Mouse (Mus musculus) T-helper 1 cell (primary cell): ENCODE measurements around the gene Timm22.

Source experiments
- in situ Hi-C: fragments of 300-600 bp; cut with MboI, MseI; formaldehyde crosslinking; loops from one replicate; pipeline ENCODE4 v1.15.1; 2025; ENCODE audit warnings: high pct_unique_total_duplicates

Gene Timm22

DNA sequence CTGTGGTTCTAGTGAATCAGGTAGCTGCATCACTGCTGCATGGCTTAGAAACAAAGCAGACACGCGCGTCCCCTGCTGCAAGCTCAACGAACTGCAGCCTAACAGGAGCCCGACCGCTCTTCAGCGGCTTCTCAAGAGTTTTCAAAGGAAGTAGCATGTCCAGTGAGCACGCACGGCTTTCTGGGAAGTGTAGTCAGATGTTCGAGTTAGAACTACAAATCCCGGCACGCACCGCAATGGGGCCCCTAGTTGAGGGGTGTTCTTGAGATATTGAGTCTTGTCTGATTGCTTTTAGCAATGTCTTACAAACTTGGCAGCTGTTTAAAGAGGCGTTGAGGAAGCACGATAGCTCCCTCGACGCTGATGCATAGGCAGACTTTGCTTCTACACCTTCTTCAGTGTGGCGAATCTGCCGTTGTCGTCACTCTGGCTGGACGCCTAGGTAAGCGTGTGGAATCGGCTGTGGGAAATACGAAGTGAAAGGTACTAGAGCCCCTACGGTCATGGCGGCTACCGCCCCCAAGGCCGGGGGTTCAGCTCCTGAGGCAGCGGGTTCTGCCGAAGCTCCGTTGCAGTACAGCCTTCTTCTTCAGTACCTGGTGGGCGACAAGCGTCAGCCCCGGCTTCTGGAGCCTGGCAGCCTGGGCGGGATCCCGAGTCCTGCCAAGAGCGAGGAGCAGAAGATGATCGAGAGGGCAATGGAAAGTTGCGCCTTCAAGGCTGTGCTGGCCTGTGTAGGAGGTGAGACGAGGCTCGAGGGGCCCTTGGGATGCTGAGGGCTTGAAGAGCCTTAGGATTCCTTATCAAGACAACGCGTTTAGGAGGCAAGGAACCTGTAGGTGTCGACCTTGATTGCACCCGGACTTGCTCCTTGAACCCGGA is at the start of gene Timm22:
TSS of gene Timm22 (plus strand) at position 251 of the 882 bp plus-strand sequence.
- in situ Hi-C loops, result loop anchor here (5.0 kb wide), 1 partner anchor 150 kb away; no protein-coding TSS in a partner anchor

DNA sequence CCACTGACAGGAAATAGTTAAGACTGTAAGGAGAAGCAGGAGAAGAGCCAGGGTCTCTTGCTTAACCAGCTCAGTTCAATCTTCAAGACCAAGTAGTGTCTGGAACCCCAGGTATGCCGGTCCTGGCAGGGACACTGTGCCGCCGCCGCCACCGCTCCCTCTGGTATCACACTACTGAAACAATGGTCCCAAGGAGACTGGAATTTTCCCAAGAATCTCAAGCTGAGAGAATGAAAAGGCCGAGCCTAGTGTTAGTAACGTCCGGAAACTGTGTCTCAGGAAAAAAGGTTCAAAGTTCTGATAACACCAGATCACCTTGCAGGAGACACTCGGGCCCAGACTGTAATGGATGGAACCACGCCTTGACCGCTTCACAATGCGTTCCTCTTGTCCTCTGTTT is 49.3 kb upstream of the Timm22 start:
- in situ Hi-C loops, result no loop called here

DNA sequence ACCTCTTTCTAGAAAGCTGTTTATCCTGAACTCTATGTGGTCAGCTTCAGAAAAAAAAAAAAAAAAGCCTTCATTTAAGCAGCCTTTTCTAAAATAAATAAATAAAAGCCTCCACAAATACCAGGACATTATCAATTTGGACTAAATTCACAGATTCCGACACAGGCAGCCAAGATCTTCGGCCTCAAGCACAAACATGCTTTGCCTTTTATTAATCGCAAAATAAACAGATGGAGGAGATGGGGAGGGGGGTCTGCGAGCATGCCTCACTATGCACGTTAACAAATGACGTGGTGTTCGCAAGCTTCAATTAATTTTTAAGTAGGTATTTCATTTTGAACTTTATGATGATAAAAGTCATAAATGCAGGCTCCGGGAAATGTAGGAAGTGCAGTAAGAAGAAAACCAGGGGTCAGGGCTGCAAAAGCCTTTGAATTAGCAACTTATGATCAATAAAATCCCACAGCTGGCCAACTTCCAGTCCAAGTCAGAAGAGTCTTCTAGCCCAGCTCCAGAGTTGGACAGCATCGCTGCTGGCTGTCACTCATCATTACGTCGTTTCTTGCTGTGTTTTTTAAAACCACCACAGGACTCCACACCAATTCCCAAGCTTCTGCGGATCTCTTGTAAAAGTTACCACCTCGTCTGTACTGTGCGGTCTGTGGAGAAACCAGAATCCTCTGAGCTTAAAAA is 48.0 kb upstream of the Timm22 start:
- in situ Hi-C loops, result no loop called here

DNA sequence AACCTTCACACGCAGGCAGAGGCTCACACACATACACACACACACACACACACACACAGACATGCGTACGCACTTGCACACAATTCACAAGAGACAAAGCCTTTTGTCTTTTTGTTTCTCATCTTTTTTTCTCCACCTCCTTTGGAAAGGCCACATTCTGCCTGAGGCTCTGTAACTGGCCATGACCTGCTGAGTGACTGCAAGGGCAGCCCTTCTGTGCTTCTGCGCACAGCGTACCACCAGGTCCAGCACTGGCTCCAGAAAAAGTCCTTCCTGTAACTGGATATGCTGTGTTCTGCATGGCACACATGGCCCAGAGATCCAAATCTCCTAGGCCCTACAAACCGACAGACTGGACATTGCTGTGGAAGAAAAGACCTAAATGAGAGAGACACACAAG is 46.5 kb upstream of the Timm22 start:
- in situ Hi-C loops, result no loop called here

DNA sequence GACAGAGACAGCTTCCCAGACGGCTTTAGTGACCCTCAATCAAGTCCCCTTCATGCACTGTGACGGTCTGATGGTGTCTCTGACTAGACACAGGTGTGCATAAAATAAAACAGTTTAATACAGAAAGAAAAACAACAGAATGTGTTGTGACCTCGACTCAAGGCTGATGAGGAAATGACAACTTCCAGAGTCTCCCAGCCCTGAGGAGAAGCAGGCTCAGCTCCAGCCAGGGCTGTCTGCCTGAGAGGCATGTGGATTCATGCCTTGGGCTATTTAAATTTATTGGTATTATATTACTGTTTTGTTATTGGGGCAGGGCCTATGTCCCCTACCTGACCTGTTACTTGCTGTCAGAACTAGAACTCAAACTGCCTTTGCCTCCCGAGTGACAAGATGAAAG is 45.3 kb upstream of the Timm22 start:
- in situ Hi-C loops, result no loop called here

DNA sequence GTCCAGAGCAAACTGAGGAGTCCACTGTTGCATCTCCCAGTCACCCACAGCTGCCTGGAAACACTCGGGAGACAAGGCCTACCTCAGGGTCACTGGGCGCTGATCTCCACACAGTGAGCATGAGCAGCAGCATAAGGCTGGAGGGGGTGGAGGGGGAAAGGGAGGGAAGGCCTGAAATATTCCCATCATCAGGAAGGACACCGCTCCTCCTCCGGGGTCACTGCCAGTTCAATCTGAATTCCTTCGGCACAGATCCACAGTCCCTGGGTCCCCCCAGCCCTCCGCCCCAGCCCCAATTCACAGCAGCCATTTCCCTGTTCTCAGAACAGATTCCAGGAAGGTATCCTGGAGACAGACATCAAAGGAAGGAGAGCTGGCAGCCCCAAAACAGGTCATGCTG is 43.6 kb upstream of the Timm22 start:
- in situ Hi-C loops, result no loop called here

DNA sequence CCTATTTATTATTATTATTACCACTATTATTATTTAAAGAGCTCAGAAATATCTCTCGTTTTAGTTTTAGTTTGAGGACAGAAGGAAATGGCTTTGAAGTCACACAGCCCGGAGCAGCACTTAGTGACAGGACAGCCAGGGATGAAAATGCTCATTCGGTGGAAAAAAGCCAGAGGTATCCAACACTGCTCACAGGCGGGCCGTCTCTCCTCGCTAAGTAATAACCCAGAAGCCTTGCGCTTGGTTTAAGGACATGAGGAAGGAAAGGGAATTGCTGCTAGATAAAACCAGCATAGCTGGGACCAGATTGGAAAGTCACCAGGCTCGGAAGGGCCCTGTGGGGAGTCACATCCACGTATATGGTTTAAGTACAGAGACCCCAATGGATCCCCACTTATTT is 43.1 kb upstream of the Timm22 start:
- in situ Hi-C loops, result no loop called here

DNA sequence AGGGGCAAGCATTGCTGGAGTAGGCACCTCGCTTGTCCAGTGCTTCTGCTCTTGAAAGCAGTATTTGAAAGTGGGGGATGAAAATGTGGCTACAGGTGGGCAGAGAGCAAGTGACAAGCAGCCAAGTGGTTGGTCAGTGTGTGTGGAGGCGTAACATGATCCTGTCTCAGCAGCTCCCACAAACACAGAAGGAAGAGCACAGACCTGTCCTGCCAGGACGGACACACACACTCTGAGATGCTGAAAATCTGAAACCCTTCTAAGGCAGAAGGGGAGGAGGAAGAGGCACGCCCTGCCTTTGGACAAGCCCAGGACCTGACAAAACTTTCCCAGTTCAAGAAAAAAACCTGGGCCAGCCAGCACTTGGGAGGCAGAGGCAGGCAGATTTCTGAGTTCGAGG is 42.7 kb upstream of the Timm22 start:
- in situ Hi-C loops, result no loop called here

DNA sequence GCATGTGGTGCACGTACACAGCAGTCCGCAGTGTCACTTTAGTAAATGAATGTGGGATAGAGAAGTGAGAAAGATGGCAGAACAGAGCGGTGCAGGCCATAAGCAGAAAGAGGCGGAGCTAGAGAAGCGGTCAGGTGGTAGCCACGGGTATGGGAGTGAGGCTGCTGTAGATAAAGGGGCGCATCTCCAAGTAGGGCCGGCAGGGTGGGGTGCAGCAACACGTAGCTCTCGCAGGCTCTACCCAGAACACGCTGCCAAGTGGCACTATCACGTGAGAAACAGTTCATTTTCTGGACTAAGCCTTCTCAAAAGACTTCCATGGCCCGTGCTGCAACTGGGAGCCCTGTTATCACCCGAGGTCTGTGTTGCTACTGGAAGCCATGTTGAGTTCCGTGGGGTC is 40.0 kb upstream of the Timm22 start:
- in situ Hi-C loops, result no loop called here

DNA sequence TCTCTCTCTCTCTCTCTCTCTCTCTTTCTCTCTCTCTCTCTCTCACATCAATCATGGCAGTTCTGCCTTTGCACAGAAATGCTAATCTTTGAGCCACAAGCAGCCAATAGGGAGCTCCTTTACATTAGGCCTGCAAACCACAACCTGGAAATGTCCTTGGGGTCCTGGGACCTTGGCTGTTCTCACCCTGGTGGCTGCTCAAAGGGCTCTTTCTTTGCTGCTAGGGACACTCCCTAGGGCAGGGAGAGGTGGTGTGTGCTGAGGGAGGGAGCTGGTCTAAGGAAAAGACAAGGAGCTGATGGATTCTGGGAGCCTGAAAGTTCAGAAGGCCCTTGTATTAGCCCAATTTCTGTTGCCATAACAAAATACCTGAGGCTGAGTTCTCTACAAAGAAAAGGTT is 36.3 kb upstream of the Timm22 start:
- in situ Hi-C loops, result no loop called here

DNA sequence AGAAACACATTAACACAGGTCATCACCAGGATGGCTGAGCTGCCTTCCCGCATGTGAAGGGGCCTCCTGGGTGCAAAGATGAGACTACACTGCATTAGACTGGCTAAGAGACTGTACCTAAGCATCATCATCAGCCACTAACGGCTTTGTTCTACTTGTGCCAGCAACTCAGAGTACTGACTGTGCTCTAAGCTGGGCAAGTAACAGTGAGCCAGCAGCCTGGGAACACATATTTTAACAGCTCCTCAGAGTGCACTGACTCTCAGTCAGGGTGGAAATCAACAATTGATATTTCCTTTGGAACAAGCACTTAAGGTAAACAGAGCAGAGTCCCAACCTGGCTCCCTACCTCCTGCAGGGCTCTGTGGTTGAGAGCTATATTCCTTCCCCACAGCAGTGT is 34.6 kb upstream of the Timm22 start:
- in situ Hi-C loops, result no loop called here

DNA sequence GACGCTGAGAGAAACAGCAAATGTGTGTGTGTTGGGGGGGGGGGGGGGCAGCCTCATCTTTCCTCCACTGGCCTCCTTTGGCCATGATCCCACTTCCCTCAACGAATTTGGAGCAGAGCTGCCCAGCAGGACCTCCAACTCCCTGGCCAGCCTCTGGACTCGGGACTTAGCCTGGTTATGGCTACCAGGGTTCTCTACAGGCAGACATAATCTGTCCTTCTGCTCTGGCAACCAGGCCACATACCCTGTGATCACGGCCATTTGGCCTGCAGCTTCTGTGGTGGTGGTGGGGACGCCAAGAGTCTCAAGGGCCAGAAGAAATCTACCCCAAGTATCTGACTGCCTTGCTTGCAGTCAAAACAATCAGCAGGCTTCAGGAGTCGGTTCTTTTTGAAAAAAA is 34.2 kb upstream of the Timm22 start:
- in situ Hi-C loops, result no loop called here

DNA sequence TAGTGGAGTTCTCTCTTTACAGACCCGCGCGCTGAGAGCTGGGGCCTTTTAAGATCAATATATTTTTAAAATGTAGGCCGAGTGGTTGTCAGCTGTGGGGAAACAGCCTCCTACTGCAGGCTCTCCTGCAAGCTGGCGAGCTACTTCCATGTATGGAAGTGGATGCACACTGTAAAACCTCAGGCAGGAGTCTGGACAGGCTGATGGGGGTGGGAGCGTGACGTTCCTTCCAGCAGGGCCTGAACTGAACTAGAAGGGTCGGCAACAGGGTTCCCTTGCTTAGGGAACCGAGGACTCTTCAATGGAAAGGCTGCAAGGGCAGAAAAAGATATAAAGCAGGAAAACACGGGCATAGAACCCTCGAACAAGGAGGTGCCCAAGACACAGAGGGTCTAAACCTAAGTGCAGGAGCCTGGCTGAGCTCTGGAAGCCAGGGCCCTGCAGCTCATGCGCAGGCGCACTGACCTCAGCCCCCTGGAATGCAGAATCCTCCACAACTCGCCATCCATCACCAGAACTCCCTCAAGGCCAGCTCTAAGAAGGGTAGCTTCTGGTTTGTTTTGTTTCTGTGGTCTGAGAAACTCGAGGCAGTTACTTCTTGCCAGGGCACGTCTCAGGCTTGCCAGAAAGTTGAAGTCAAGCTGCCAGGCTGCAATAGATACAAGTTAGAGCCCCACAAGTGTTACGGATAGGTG is 32.1 kb upstream of the Timm22 start:
- in situ Hi-C loops, result no loop called here

DNA sequence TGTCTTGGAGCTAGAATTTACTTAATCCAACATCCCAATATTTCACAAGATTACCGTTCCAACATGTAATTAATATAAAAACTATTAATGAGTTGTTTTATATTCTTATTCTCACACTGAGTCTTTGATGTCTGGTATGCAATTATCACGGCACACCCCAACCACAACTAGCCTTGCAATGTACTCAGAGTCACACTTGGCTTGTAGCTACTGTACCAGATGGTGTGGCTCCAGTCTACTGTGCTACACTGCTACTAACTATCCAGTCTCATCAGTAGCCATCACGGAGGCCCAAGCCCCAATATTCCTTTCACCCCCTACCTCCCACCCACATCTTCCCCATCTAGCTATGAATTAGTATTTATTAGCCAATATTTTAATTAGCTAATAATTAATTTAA is 30.3 kb upstream of the Timm22 start:
- in situ Hi-C loops, result no loop called here

DNA sequence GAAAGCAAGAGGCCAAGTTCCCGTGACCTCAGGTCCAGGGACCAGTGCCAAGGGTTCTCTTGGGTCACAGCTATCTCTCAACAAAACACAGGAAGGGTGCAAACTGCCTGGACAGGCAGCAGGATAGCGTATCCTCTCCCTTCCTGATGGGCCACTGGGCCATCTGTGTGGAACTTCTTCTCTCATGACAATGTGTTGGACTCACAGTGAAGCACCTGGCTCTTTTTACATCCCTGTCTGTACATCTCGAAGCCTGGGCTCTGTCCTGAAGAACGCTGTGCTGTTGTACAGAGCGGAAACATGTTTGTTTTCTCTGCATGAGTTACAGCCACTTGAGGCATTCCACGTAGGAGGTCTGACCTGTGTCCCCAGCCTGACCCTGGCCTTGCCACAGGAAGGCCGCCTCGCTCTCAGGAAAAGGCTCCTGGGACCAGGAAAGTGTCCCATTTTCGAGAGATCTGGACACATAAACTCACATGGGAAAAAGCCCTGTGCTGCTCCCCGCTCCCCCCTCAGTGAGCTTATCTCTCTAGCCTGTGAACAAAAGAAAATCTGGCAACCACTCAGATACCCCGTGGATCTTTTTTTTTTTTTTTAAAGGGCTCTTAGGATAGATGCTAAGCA is 26.7 kb upstream of the Timm22 start:
- in situ Hi-C loops, result no loop called here

DNA sequence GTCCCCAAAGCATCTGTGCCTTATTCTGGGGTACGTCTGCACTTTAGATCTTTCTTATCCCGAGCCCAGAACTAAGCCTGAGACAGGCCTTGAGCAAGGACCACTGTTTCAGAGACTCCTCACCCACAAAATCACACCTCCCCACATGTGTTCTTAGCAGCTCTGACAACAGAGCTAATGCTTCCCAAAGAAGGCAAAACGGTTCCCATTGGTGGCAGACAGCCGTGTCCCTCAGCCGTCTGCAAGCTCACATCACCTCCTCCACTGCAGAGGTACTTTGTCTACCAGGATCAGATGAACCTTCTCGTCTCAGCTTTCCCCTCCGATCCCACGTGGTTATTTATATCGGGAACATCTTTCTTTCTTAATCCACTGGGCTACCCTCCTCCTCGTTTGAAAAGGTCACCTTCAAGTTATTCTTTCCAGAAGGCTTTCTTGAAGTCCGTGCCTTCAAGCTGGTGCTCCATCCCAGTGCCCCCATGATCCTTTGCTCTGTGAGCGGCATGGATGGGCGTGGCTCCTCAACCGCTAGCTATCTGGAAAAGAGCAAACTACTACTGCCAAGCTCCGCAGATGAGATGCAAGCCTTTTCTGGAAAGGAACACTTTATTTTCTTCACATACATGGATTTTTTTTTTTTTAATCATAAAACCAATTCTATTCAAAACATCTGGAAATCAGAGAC is 25.4 kb upstream of the Timm22 start:
- in situ Hi-C loops, result no loop called here

DNA sequence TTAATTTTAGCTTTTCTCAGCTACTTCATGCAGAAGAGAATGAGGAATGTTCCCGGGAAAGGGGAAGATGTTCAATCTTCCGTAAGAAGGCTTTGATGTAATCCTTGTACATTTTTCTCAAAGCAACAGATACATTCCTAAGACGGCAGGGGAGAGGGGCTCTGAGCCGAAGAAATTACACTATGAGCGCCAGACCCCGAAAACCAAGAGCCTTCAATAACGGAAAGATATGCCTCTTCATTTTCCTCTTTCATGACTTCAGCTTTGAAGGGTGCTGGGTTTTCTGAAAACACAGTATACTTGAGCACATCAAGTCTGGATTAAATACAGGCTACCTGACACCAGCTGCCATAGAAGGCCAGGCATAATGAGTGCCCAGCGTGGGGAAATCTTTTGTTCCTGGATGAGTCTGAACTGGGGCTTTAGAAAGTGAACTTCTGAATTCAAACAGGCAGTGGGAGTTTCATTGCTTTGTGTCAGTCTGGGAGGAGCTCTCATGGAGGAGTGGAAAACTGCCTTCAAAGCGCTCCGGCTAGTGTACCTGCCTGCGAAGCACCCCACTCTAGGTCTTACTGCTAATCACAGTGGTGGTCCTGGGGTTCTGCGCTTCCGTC is 23.9 kb upstream of the Timm22 start:
- in situ Hi-C loops, result no loop called here

DNA sequence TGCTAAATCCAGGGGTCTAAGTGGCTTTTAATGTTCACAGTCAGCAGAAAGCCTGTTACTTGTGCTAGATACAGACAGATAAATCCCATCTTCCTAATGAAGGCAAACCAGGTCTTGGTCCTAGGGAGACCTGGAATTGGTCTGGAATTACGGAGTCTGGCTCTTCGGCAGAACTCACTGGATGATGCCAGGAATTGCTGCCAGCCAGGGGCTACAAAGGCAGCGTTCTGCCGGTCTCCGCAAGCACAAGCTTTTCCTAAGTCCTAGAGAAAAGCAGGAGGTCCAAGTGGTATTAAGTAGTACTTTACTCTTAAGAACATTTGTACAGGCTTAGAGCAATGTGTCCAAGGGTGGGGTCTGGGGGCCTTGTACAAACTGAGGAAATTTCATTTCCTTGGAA is 22.4 kb upstream of the Timm22 start:
- in situ Hi-C loops, result no loop called here

DNA sequence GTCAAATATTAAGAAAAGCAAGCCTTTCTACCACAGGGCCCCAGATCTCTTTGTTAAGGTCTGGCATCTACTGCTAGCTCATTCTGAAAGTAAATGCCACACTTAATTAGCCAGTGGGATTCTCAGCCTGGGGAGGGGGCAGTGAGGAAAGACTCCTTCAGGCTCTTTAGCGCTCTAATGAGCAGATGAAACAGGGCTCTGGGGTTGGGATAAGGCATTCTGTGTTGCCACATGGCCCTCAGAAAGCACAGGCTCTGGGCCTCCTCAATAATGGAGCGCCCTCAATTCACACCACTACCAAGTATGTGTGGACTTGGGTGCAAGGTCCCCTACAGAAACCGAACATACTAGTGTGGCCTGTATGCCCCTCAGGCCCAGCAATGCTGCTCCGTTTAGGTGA is 21.7 kb upstream of the Timm22 start:
- in situ Hi-C loops, result no loop called here

DNA sequence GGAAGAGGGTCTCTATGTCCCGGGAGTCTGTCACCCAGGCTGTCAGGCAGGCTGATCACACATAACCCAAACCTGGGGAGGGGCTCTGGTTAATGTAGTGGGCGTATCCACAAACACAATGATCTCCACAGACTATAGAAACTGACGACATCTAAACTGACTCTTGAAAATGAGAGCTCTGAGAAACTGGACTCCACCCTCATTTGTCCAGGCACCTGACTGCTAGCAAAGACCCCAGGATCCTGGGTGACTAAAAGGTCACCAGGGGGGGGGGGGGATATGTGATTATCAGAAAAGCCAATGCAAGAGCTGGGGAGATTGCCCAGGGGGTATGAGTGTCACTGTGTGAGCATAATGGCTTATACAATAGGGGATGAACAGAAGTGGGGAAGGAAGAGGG is 21.0 kb upstream of the Timm22 start:
- in situ Hi-C loops, result no loop called here

DNA sequence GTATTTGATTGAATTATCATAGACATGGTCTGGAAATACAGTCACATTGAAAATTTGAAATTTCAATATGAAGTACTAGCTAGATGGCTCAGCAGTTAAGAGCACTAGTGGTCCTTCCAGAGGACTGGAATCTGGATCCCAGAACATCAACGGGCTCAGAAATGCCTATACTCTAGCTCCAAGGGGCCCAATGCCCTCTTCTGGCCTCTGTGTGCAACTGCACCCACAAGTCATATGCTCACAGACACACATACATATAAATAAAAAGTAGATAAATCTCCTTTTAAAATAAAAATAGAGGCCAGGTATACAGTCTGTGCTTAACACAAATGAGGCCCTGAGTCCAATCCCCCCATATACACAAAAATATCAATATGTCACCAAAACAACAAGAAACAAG is 19.7 kb upstream of the Timm22 start:
- in situ Hi-C loops, result no loop called here
